In the genomic region with DNA sequence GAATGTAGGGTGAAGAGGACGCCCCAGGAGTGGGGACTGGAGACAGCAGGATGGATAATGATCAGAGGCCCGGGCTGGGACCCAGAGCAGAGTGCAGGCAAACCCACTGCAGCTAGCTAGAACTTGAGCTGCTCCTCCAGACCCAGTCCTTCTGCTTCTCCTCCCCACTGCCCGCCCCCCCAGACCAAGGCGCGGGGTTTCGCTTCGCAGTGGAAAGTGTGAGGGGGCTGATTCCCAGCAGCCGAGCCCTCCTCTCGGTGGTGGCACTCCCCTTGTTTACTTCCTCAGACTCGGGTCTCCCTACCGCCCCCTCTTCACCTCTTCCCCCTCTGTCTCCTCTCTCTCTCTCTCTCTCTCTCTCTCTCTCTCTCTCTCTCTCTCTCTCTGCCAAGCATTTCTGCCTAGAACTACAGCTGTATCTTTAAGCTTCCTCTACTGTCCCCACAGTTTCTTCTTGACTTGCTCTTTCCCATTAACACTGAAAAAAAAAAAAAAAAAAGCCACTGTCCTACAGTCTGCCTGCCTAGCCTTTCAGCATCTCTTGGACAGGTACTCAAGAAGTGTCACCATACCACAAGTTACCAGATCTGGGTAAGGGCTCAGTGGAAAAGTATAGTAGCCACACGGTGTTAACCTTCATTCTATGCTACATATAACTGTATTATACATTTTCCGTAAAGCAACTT, we compare ENCODE assay signal across 9 mouse cellular contexts. TPM values are rescaled to one million over a fixed set of nuclear protein-coding genes. Genes with fewer than 3 reads are reported as not detected.
DNase-seq lines count a peak whose midpoint lies in the region; ATAC-seq lines count a peak whose summit lies in the region.
"Had no signal": no experiment of that assay in that cellular context is flagged by ENCODE, and none has a peak within 500 bp of the region (broad histone marks: within the 10 kb centered on the region; RNA-seq: fewer than 3 reads in every experiment).

A gene (minus strand): TSS at position 173 of the 686 bp plus-strand sequence.

- peaks cover 24% of the 10 kb centered on the region for H3K36me3 ChIP-seq in heart, embryonic 10.5 days
- H3K36me3 ChIP-seq in midbrain, embryonic 11.5 days (ENCODE audit: control insufficient read depth, insufficient read depth, low read length) = peaks cover 8% of the 10 kb centered on the region; the same call in 1 of the 2 replicates
- peaks cover 30% of the 10 kb centered on the region for H3K36me3 ChIP-seq in midbrain, embryonic 14.5 days (ENCODE audit: control insufficient read depth, insufficient read depth, low read length)
- peaks cover 11% of the 10 kb centered on the region for H3K36me3 ChIP-seq in limb, embryonic 11.5 days (ENCODE audit: control insufficient read depth, insufficient read depth, low read length)

- ATAC-seq in midbrain, embryonic 11.5 days (ENCODE audit: low FRiP score) = no peak
- ATAC-seq in midbrain, embryonic 14.5 days (ENCODE audit: low FRiP score, low TSS enrichment) = no peak
- ATAC-seq in limb, embryonic 11.5 days (ENCODE audit: insufficient number of reproducible peaks, low FRiP score, low TSS enrichment, low read depth) = no peak

- H3K4me3 ChIP-seq in heart, embryonic 10.5 days = peak within 1 kb of the TSS; percentile 32
- H3K4me3 ChIP-seq in midbrain, embryonic 11.5 days (ENCODE audit: low read depth, low read length) = no peak within 1 kb of the TSS
- no peak within 1 kb of the TSS for H3K4me3 ChIP-seq in midbrain, embryonic 14.5 days (replicated peaks; ENCODE audit: low read depth, low read length)
- H3K4me3 ChIP-seq in limb, embryonic 11.5 days (ENCODE audit: low read depth, low read length) = 0 out of 2 replicates have a peak within 1 kb of the TSS, but pooled peaks have one; percentile 1

- H3K4me1 ChIP-seq in heart, embryonic 10.5 days = peaks cover 59% of the 10 kb centered on the region
- peaks cover 37% of the 10 kb centered on the region for H3K4me1 ChIP-seq in midbrain, embryonic 11.5 days (ENCODE audit: control insufficient read depth, insufficient read depth, low read length)
- peaks cover 37% of the 10 kb centered on the region for H3K4me1 ChIP-seq in midbrain, embryonic 14.5 days (ENCODE audit: control insufficient read depth, insufficient read depth, low read length)
- peaks cover 24% of the 10 kb centered on the region for H3K4me1 ChIP-seq in limb, embryonic 11.5 days (ENCODE audit: control insufficient read depth, insufficient read depth, low read length)

- intact Hi-C loops in heart, postnatal 25 days (cut with DNase I) = no loop called here

- no peak within 1 kb of the TSS; the same call in 1 of the 2 replicates for H3K9ac ChIP-seq in midbrain, embryonic 11.5 days (ENCODE audit: low read length)
- H3K9ac ChIP-seq in midbrain, embryonic 14.5 days (replicated peaks; ENCODE audit: low read length) = no peak within 1 kb of the TSS
- no peak within 1 kb of the TSS for H3K9ac ChIP-seq in limb, embryonic 11.5 days (ENCODE audit: low read length)

- 15% methylated on average over 13 of the region's 13 CpGs for WGBS in heart, embryonic 10.5 days
- 18% methylated on average over 12 of the region's 13 CpGs for WGBS in midbrain, embryonic 11.5 days
- WGBS in midbrain, embryonic 14.5 days = 20% methylated on average over 13 of the region's 13 CpGs
- WGBS in limb, embryonic 11.5 days = 15% methylated on average over 13 of the region's 13 CpGs

- H3K9me3 ChIP-seq in heart, embryonic 10.5 days = no peaks in the 10 kb centered on the region
- no peaks in the 10 kb centered on the region for H3K9me3 ChIP-seq in midbrain, embryonic 11.5 days (ENCODE audit: control insufficient read depth, low read length)
- H3K9me3 ChIP-seq in midbrain, embryonic 14.5 days (ENCODE audit: control insufficient read depth, low read length) = no peaks in the 10 kb centered on the region
- no peaks in the 10 kb centered on the region for H3K9me3 ChIP-seq in limb, embryonic 11.5 days (ENCODE audit: control insufficient read depth, low read length)

- peaks cover 44% of the 10 kb centered on the region for H3K27me3 ChIP-seq in heart, embryonic 10.5 days (ENCODE audit: insufficient read depth, poor library complexity, severe bottlenecking)
- peaks cover 17% of the 10 kb centered on the region for H3K27me3 ChIP-seq in midbrain, embryonic 11.5 days (ENCODE audit: control insufficient read depth, insufficient read depth, low read length)
- 0 out of 2 replicates have a peak, but pooled peaks cover 4% of the 10 kb centered on the region for H3K27me3 ChIP-seq in midbrain, embryonic 14.5 days (ENCODE audit: control insufficient read depth, insufficient read depth, low read length)
- H3K27me3 ChIP-seq in limb, embryonic 11.5 days (ENCODE audit: control insufficient read depth, insufficient read depth, low read length) = peaks cover 14% of the 10 kb centered on the region

- H3K27ac ChIP-seq in heart, embryonic 10.5 days = peak within 1 kb of the TSS; percentile 86
- no peak within 1 kb of the TSS for H3K27ac ChIP-seq in midbrain, embryonic 11.5 days (ENCODE audit: low read depth, low read length)
- H3K27ac ChIP-seq in midbrain, embryonic 14.5 days (replicated peaks; ENCODE audit: low read depth, low read length) = no peak within 1 kb of the TSS
- no peak within 1 kb of the TSS for H3K27ac ChIP-seq in limb, embryonic 11.5 days (replicated peaks; ENCODE audit: low read depth, low read length)

- DNase-seq in heart, embryonic 10.5 days (ENCODE audit: low spot score) = no peak
- no peak for DNase-seq in heart, postnatal 25 days (ENCODE audit: low spot score)
- DNase-seq in midbrain, embryonic 11.5 days (ENCODE audit: low spot score, missing footprints) = peak; percentile 85
- DNase-seq in midbrain, embryonic 14.5 days = no peak
- no peak for DNase-seq in limb, embryonic 11.5 days (ENCODE audit: low spot score)
- DNase-seq in thymus, postnatal 10 days (ENCODE audit: low spot score in 2 of 2) = peak; percentile 56 to 57
- no peak for DNase-seq in right cerebral cortex, postnatal 14 days
- no peak for DNase-seq in embryo, embryonic 11 days
- DNase-seq: adrenal gland, postnatal 36 days had no signal

- H3K4me2 ChIP-seq in midbrain, embryonic 11.5 days = no peak within 1 kb of the TSS
- no peak within 1 kb of the TSS for H3K4me2 ChIP-seq in midbrain, embryonic 14.5 days (ENCODE audit: low read length)
- no peak within 1 kb of the TSS for H3K4me2 ChIP-seq in limb, embryonic 11.5 days (ENCODE audit: low read depth, severe bottlenecking)

RNA-seq across cellular contexts. Expression of the gene that starts here (rescaled TPM):
- polyA plus RNA-seq in heart, embryonic 10.5 days (2016; fragmentation: Nextera tagmentation; extraction: Ambion mirVana) = 1.2 and 2.8 TPM in 2 replicates
- total RNA-seq in heart, postnatal 25 days (2021) = under 1 TPM; 0.34 to 0.83 TPM
- 0.88 and 2.4 TPM in 2 replicates for polyA plus RNA-seq in midbrain, embryonic 11.5 days (2014; fragmentation: Nextera tagmentation; extraction: Ambion mirVana)
- polyA plus RNA-seq in midbrain, embryonic 14.5 days (2014; fragmentation: Nextera tagmentation; extraction: Ambion mirVana) = 3.3 and 3.5 TPM in 2 replicates
- 0.88 and 1.4 TPM in 2 replicates for polyA plus RNA-seq in limb, embryonic 11.5 days (2014; fragmentation: Nextera tagmentation; extraction: Ambion mirVana)

Comparison
In these comparisons a context has a peak if more than half of its experiments do, and no peak if none do; other contexts are left out.
1. DNase-seq: peak in midbrain, embryonic 11.5 days (single experiment) and thymus, postnatal 10 days (2 of 2); none in heart, embryonic 10.5 days (single experiment), heart, postnatal 25 days (single experiment), midbrain, embryonic 14.5 days (single experiment), limb, embryonic 11.5 days (single experiment), right cerebral cortex, postnatal 14 days (single experiment) and embryo, embryonic 11 days (single experiment).
2. H3K4me3 ChIP-seq: peak in heart, embryonic 10.5 days (single experiment) and limb, embryonic 11.5 days (single experiment); none in midbrain, embryonic 11.5 days (single experiment) and midbrain, embryonic 14.5 days (single experiment).